Mouse (Mus musculus) left cerebral cortex, adult 18-20 months (tissue): ENCODE data around the gene Slc39a12. TPM values are rescaled to one million over a fixed set of nuclear protein-coding genes. Genes with fewer than 3 reads are reported as not detected.
A peak's percentile ranks its signal among the peaks of the same experiment; 100 is the strongest.

Source experiments
- DNase-seq, 2 experiments: peaks; one replicate each; pipeline ENCODE4 v3.0.0; 2021 to 2022; ENCODE audit warnings: low spot score in 2 of 2, mixed read lengths in 1 of 2
- long read RNA-seq, 2 experiments: library from polyadenylated mRNA; stranded (forward); transcript quantifications; one replicate each; pipeline ENCODE4 v2.0.0; 2021
- total RNA-seq, 2 experiments: library from RNA; stranded (reverse); gene quantifications; 2 replicates each; pipeline ENCODE4 v1.2.3; 2021

The Slc39a12 gene
- total RNA-seq: 10 to 100 TPM; 26.8 to 34.5 TPM
- long read RNA-seq, experiment 1, transcript Slc39a12-201 (13 exons, 2,675 nt): major isoform, 111 of 127 reads
- long read RNA-seq, experiment 1, partial matches to known transcripts: 6 of 127 reads
- long read RNA-seq, experiment 1, other reads (novel, unspliced or antisense): 10 of 127 reads
- long read RNA-seq, experiment 2, transcript Slc39a12-201 (13 exons, 2,675 nt): major isoform, 75 of 87 reads
- long read RNA-seq, experiment 2, partial matches to known transcripts: 2 of 87 reads
- long read RNA-seq, experiment 2, other reads (novel, unspliced or antisense): 10 of 87 reads

DNA sequence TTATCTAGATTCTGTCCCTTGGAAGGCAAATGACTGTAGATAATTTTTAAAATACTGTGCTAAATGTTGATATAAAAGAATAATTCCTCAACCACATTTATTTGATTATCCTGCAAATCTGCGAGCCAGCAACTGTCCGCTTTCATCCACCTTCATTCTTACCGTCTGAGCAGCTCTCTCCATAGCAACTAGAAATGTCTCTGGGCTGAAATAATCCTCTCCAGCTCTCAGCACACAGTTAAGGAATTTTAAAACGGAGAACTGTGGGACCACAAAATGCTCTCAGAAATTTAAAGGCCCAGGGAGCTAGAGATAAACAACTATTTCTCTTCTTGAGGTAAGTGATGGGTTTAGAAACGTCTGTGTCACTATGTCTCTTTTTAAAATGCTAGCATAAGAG lies at the start of gene Slc39a12:
Gene Slc39a12, plus strand, starts transcription at position 155 of the 400 bp plus-strand sequence.
- DNase-seq: no peak

DNA sequence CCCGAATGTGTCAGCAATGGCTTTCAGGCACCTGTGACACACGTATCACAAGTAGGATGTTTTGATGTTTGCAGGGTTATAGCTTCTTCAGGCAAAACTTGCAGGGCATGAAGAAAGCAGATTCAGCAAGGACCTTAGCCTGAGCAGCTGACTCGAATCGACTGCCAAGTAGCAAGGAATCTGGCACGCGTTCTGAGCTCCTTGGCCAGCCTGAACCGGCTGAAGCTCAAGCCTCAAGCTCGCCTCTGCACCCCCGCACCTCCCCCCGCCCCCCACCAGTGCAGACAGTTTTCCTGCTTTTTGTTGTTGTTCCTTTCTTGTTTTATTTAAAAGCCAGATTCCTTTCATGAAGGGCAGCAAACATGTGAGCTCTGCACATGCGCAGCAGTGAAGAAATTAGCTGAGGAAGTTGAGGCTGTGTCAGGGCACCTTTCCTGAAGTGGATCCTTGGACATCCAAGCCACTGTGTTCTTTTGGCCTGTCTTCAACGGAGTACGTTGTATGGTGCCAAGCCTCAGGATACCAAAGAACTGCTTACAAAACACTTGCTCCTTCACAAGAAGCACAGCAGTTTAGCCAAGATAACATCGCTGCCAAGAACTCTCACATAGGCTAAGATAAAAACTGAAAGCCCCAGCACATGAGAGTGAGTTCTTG lies 46.3 kb upstream of the Slc39a12 start:
- peak; percentile 30 to 52 for DNase-seq

DNA sequence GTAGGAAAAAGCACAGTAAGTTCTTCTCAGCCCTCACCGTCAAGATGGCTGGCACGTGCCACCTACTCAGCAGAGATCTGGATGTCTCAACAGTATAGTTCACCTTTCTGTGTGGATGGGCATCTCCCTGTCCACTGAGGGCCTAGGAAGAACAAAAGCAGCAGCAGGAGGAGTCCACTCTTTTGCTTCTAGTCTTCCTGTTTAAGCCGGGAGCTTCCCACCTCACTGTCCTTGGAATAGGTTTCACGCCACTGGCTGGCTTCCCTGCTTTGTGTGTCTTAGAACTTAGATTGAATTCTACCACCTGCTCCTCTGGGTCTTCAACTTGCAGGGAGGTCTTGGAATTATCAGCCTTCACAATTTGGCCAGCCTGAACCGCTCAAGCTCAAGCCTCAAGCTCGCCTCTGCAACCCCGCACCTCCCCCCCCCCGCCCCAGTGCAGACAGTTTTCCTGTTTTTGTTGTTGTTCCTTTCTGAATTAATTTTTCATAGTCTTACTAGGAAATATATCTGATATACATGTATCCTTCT lies 45.7 kb upstream of the Slc39a12 start:
- DNase-seq: no peak

DNA sequence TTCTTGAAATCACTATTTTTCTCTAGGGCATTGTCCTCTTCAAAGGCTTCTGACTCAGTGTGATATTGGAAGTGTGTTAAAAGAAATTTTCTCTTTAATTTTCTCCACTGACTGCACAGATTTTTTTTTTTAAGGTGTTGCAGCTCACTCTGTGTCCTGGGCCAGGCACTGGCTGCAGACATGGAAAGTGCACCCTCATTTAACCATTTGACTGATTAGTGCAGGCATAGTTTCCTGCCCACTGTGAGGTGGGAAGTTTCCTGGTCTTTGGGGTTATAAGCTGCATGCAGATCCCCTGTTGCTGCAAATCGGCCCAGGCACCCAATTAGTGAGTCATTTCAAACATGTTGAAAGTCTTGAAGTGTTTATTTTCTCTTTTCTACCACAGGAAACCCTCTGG lies 740 bp downstream of the Slc39a12 start:
- no peak for DNase-seq

DNA sequence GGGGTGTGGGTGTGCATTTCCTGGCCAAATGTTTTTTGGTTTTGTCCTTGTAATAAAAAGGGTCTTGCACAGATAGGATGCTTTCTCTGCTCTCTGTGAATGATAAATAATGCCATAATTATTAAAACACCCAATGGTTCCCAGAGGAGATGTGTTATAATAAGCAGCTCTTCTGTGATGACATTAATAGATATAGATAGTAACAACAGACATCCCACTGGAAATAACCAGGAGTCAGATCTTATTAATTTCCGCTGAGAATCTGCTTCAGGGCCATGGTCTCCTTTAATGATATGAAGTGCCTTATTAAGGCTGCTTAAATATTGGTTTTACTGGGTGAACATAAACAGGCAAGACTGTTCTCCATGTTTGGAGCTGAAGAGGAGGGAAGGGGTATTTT lies 2.8 kb downstream of the Slc39a12 start:
- no peak for DNase-seq

DNA sequence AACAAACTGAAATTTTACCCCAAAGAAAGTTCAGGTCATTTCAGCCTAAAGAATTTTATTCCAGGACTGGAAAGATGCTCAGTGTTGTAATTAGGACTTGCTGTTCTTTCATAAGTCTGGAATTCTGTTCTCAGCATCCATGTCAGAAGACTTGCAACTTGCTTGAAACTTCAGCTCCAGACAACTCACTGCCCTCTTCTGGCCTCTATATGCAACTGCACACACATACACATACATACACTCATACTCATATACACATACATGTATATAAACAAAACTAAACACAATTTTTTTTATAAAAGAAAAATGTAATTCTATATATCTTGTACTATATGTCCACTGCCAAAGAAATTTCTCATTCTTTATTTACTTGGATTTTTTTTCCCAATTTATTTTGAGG lies 14.9 kb downstream of the Slc39a12 start:
- DNase-seq: no peak

DNA sequence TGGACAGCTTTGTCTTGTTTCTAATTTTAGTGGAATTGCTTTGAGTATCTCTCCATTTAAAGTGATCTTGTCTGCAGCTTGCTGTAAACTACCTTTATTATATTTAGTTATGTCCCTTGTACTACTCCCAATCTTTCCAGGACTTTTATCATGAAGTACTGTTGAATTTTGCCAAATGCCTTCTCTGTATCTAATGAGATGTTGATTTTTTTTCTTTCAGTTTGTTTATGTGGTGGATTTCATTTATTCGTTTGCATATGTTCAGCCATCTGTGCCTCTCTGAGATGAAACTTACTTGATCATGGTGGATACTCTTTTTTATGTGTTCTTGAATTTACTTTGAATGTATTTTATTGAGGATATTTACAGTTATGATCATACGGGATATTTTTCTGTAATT lies 40.9 kb downstream of the Slc39a12 start:
- no peak for DNase-seq

DNA sequence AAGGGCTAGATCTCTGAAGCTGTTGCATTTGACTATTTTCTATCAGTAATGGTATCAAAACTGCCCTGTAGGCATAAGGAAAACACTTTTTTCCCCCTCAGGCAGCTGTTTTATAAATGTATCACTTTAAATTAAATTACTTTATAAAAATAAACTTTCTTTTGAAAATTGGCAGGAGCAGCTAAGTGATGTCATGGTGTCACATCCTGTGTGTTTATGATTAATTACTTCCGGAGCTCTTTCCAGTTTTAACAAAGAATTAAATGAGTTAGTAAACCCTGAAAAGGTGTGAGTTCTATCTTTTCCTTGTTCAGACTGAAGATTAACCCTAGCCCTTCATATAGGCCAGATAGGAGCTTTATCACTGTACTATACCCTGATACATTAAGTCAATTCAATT lies 59.2 kb downstream of the Slc39a12 start:
- DNase-seq: no peak

DNA sequence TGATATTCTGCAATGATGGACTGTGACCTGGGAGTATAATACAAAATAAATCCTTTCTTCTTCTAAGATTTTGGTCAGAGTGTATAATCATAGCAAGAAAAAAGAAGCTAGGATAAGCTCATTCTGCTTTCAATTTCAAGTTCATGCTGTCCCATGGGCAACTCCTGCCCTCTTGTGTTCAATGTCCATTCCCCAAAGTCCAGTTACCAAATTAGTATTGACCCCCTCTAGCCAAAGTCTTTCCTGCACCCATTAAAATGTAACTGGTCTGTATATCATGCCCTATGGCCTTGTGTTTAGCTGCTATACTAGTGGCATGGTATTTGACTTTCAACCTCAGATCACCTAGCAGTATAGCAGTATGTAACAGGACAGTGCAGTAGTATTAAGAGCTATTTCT lies 62.8 kb downstream of the Slc39a12 start:
- DNase-seq: no peak

DNA sequence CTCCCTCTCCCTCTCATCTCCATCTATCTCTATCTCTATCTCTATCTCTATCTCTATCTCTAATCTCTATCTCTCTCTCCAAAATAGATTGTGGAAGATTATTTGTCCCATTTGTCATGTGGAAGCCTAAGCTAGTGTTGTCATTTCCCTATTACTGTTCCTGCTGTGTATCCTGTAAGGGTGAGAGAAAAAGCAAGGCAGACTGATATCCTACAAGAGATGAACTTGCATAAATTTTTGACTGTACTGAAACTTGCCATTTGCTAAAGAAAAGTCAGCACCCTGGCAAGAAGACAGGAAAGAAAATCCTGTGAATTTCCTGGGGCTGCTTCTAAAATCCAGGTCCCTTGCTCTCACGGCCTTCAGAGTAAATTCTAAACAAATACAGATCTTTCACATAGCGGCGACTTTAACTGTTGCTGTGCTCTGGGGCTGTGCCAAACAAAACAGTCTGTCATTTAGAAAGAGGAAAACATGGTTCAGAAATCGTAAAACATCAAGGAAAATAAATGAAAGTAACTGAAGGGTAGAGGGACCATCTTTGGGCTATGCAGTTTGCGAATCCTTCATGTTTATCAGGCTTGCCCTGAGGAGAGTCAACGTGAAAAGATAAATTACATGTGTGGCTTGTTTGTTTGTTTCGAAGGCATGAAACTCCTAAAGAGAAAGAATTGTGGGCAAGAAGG lies 67.0 kb downstream of the Slc39a12 start:
- no peak for DNase-seq

DNA sequence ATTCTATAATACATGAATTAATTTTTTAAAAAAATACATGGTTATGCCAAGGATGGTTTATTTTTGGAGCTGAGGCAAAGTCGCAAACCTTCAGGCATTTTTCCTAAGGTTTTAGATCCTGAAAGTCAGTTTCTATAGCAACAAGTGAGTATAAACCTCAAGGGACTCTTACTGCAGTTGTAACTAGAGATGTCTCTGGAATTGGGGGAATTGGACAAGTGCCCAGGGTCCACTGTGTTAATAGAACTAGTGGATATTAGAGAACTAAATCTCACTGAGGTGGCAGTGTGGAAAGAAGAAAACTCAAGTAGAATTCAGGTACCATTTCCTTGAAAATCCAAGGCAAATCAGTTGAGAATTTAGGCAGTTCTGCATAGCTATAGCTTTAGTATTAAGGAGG lies 76.3 kb downstream of the Slc39a12 start:
- DNase-seq: no peak

DNA sequence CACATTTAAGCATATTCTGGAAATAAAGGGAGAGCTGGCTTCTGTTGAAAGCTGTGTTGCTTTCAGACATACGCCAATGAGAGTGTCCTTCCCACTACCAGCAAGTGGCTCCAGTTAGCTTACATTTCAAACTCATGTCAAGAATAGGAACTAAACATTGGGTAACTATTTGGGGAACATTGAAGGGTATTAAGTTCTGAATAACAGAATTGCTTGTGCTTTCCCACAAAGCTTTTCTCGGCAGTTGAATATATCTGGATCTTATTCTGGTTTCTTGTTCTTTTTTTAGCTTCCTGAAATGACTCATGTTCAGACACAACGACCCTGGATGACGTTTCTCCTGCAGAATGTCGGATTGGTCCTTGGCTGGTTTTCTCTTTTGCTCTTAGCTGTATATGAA lies 106.0 kb downstream of the Slc39a12 start:
- no peak for DNase-seq

DNA sequence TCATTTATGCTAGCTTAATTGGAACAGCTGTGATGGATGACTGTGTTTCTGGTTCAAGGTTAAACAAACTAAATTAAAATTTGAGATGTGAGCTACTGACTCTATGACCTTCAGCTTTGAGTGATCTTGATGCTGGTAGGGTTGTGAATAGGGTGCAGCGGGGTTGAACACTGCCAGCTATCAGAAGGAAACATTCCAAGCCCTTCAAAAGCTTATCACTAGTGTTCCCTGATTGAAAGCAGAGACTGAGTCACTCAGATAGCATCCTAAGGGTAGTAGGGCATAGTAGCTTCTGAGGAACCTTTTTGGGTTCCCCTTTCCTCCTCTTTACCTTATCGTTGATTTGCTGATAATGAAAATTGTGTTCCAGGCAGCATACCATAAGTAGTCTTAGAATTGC lies 108.0 kb downstream of the Slc39a12 start:
- DNase-seq: no peak

DNA sequence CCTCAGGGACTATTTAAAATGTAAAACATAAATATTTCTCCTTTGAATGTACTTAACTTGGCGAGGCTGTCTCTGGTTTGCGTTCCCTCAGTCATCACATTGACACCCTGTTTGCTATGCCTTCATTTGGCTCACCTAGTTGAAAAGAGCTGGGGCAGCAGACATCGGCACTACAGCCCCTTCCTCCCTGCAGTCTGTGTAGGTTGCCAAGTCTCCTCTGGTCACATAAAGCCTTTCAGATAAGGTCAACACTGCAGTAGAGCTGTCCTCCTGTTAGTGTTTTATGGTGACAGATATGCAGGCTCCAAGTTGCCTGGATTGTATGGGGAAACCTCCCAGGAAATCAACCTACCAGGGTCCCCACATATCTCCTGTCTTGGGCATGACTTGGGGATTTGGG lies 114.4 kb downstream of the Slc39a12 start:
- no peak for DNase-seq

DNA sequence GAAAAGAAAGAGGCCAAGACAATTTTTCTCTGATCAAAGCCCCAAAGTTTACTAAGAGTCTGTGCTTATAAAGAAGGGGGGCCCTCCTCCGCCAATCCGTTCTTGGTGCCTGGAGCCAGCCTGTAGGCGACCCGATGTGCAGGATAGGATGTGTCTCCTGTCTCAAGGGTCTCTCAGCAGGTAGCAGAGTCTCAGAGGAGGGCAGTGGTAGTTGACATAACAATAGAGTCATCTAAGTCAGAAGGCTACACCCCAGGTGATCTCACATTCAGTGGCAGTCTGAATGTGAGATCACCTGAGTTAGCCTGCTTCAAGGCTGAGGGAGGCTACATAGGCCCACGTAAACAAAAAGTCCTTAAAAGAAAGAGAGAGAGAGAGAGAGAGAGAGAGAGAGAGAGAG lies 130.1 kb downstream of the Slc39a12 start:
- no peak for DNase-seq

DNA sequence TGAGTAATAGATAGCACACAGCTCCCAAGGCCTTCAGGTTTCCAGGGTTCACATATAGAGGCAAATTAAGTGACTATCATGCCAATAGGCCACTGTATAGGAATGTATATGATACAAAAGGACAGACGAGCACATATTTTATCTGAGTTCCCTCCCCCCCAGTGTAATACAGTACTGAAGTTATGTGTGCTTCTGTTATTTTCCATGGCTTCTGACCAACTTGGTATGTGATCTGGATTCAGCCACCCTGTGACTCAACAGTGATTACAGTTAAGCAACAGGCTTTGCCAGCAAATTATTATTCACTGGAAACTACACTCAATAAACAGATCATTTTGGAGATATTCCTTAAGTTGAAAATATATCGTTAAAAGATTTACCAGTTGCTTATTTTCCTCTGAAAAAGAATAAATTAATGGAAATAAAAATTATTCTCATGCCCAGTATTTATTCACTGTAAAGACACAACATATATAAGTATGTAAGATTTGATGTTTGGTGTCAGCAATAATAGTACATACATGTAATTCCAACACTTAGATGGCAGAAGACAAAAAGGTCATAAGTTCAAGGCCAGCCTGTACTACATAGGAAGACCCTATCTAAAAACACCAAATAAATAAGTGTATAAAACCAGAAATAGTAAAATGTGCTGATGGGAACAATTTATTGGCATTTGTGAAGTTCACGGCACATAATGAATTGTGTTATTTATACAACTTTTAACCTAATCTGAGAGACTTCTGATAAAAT lies 146.4 kb downstream of the Slc39a12 start:
- DNase-seq: no peak

DNA sequence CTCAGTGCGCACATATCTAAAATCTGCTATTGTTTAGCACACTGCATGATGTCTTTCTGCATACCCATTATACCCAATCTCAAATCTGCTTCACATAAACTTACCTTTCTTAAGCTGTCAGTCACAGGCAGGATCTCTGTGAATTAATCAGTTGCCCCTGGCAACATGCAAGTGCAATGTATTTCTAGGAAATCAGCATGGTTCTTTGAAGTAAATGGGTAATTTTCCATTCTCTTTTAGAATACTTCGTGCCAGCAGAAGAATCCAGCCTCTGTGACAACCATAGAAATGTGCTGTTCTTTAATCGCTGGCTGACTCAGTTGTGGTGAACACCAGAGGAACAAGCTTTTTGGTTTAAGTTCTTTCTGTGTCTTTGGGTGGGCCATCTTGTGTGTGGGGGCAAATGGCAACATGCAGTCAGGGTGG lies 147.1 kb downstream of the Slc39a12 start:
- DNase-seq: peak in 1 of 2 experiments; percentile 2

DNA sequence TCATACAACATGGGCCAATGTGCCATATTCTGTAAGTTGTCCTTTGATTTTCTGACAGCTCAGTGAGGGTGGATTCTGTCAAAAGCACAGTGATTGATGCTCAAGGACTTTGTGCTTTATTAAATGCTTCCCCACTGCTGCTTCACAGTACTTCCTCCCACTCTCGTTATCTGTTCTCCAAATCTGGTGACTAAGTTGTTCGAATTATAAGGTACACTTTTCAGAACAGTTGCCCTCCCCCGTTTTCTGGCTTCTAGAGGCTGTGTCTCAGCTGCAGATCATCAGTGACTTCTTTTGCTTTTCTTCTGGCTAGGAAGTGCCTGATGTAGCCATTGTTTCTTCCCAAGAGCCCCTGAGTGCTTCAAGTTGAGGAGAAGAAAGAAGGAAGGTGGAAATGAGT lies 149.7 kb downstream of the Slc39a12 start:
- peak in 1 of 2 experiments; percentile 9 for DNase-seq

DNA sequence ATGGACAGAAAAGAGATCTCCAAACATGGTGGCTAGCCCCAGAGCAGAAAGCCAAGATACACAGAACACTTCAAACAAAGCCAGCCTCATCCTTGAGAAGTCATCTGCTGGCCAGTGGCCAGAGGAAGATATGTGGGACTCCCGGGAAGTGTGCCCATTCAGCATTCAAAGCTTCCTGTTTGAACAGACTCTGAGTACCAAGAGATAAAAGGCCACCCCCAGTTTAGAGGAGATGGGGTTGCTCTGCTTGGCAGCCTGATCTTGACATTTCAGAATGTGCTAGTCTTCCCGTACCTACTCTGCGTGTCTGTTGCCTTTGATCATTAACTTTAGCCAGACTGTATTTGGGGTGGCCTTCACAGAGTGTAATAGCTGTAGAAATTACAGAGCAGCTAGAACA lies 155.2 kb downstream of the Slc39a12 start:
- peak; percentile 5 to 32 for DNase-seq

DNA sequence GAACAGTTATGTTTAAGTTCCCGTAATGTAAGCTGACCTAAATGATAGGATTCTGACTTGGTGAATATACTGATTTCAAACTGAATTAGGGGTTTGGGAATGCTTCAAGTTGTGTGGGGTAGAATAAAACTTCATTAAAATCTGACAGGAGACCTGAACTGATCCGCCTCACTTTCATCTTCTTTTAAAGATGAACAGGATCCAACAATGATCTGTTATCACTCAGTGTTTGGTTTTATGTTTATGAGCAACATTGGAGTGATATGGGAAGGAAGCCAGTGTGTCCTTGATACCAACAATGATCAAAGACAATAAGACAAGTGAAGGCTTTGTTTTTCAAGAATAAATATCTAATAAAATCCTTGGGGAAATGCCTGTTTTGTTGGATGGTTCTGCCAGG lies 155.7 kb downstream of the Slc39a12 start:
- no peak for DNase-seq
